In genomic region chr19:48706267-48706923, GRCm38 (mm10) we compare ENCODE assay signal across 13 mouse cellular contexts.
DNase-seq lines count a peak whose midpoint lies in the region; ATAC-seq and TF ChIP-seq lines count a peak whose summit lies in the region.
"Had no signal": no experiment of that assay in that cellular context is flagged by ENCODE, and none has a peak within 500 bp of the region (broad histone marks: within the 10 kb centered on the region; RNA-seq: fewer than 3 reads in every experiment).

No protein-coding gene starts in this region.

- no peaks in the 10 kb centered on the region for H3K4me1 ChIP-seq in forebrain, postnatal 0 days (ENCODE audit: insufficient read depth)
- peaks cover 14% of the 10 kb centered on the region for H3K4me1 ChIP-seq in forebrain, embryonic 10.5 days
- no peaks in the 10 kb centered on the region for H3K4me1 ChIP-seq in midbrain, postnatal 0 days (ENCODE audit: insufficient read depth, low read length)
- H3K4me1 ChIP-seq in midbrain, embryonic 10.5 days, result peaks cover 7% of the 10 kb centered on the region
- 0 out of 2 replicates have a peak, but pooled peaks cover 3% of the 10 kb centered on the region for H3K4me1 ChIP-seq in hindbrain, postnatal 0 days (ENCODE audit: insufficient read depth, low read length)
- H3K4me1 ChIP-seq: midbrain, embryonic 15.5 days had no signal

- H3K9me3 ChIP-seq in forebrain, postnatal 0 days (ENCODE audit: low read length), result no peaks in the 10 kb centered on the region
- H3K9me3 ChIP-seq in forebrain, embryonic 10.5 days, result no peaks in the 10 kb centered on the region
- H3K9me3 ChIP-seq in midbrain, postnatal 0 days (ENCODE audit: low read length), result no peaks in the 10 kb centered on the region
- no peaks in the 10 kb centered on the region for H3K9me3 ChIP-seq in midbrain, embryonic 10.5 days (replicated peaks)
- H3K9me3 ChIP-seq in hindbrain, postnatal 0 days (ENCODE audit: low read length), result no peaks in the 10 kb centered on the region
- H3K9me3 ChIP-seq: midbrain, embryonic 15.5 days had no signal

- H3K27me3 ChIP-seq in forebrain, postnatal 0 days (ENCODE audit: insufficient read depth, low read length), result no peaks in the 10 kb centered on the region
- no peaks in the 10 kb centered on the region for H3K27me3 ChIP-seq in forebrain, embryonic 10.5 days (ENCODE audit: poor library complexity, severe bottlenecking)
- no peaks in the 10 kb centered on the region for H3K27me3 ChIP-seq in midbrain, postnatal 0 days (ENCODE audit: insufficient read depth, low read length)
- no peaks in the 10 kb centered on the region for H3K27me3 ChIP-seq in midbrain, embryonic 10.5 days (ENCODE audit: low read depth, poor library complexity, severe bottlenecking)
- H3K27me3 ChIP-seq in hindbrain, postnatal 0 days (ENCODE audit: insufficient read depth, low read length), result no peaks in the 10 kb centered on the region
- H3K27me3 ChIP-seq: midbrain, embryonic 15.5 days had no signal

- H3K9ac ChIP-seq in forebrain, postnatal 0 days, result no peak overlapping the region
- H3K9ac ChIP-seq in midbrain, postnatal 0 days (replicated peaks; ENCODE audit: low read length, poor library complexity, severe bottlenecking), result no peak overlapping the region
- no peak overlapping the region for H3K9ac ChIP-seq in hindbrain, postnatal 0 days (replicated peaks; ENCODE audit: low read length)
- H3K9ac ChIP-seq: liver, postnatal 0 days; midbrain, embryonic 15.5 days had no signal

- no peak overlapping the region for H3K4me3 ChIP-seq in forebrain, postnatal 0 days (ENCODE audit: low read depth, low read length)
- H3K4me3 ChIP-seq in forebrain, embryonic 10.5 days, result no peak overlapping the region
- no peak overlapping the region for H3K4me3 ChIP-seq in midbrain, postnatal 0 days (ENCODE audit: low read depth, low read length)
- no peak overlapping the region for H3K4me3 ChIP-seq in midbrain, embryonic 10.5 days
- H3K4me3 ChIP-seq in hindbrain, postnatal 0 days (ENCODE audit: low read length), result no peak overlapping the region
- H3K4me3 ChIP-seq: midbrain, embryonic 15.5 days had no signal

- no peaks in the 10 kb centered on the region for H3K36me3 ChIP-seq in forebrain, postnatal 0 days (ENCODE audit: insufficient read depth)
- H3K36me3 ChIP-seq in forebrain, embryonic 10.5 days (replicated peaks), result no peaks in the 10 kb centered on the region
- no peaks in the 10 kb centered on the region for H3K36me3 ChIP-seq in midbrain, postnatal 0 days (ENCODE audit: insufficient read depth, low read length)
- no peaks in the 10 kb centered on the region for H3K36me3 ChIP-seq in midbrain, embryonic 10.5 days
- no peaks in the 10 kb centered on the region for H3K36me3 ChIP-seq in hindbrain, postnatal 0 days (ENCODE audit: insufficient read depth, low read length)
- H3K36me3 ChIP-seq: midbrain, embryonic 15.5 days had no signal

- no peak for ATAC-seq in forebrain, postnatal 0 days
- no peak for ATAC-seq in midbrain, postnatal 0 days (ENCODE audit: low FRiP score)
- ATAC-seq in hindbrain, postnatal 0 days, result no peak
- ATAC-seq: liver, postnatal 0 days; midbrain, embryonic 15.5 days had no signal

- H3K4me2 ChIP-seq in forebrain, postnatal 0 days (ENCODE audit: low read depth), result no peak overlapping the region
- H3K4me2 ChIP-seq in midbrain, postnatal 0 days (ENCODE audit: low read depth, low read length, poor library complexity, severe bottlenecking), result no peak overlapping the region
- no peak overlapping the region for H3K4me2 ChIP-seq in hindbrain, postnatal 0 days (ENCODE audit: low read depth, low read length)
- H3K4me2 ChIP-seq: midbrain, embryonic 15.5 days had no signal

- no peak for TF ChIP-seq CTCF in forebrain, postnatal 0 days (IDR thresholded peaks at IDR 0.05; ENCODE audit: low read depth)
- TF ChIP-seq CTCF in midbrain, postnatal 0 days (IDR thresholded peaks at IDR 0.05), result no peak
- no peak for TF ChIP-seq CTCF in hindbrain, postnatal 0 days (IDR thresholded peaks at IDR 0.05; ENCODE audit: low read depth)

- WGBS in forebrain, postnatal 0 days, result 17% methylated on average over 1 of the region's 1 CpGs
- WGBS in forebrain, embryonic 10.5 days, result 25% methylated on average over 1 of the region's 1 CpGs
- 43% methylated on average over 1 of the region's 1 CpGs for WGBS in midbrain, postnatal 0 days
- 33% methylated on average over 1 of the region's 1 CpGs for WGBS in midbrain, embryonic 10.5 days
- 17% methylated on average over 1 of the region's 1 CpGs for WGBS in hindbrain, postnatal 0 days

- H3K27ac ChIP-seq in forebrain, postnatal 0 days (ENCODE audit: low read depth, low read length), result no peak overlapping the region
- no peak overlapping the region for H3K27ac ChIP-seq in forebrain, embryonic 10.5 days
- no peak overlapping the region for H3K27ac ChIP-seq in midbrain, postnatal 0 days (ENCODE audit: low read depth, low read length)
- no peak overlapping the region for H3K27ac ChIP-seq in midbrain, embryonic 10.5 days (replicated peaks)
- H3K27ac ChIP-seq in hindbrain, postnatal 0 days, result no peak overlapping the region
- H3K27ac ChIP-seq: midbrain, embryonic 15.5 days had no signal

- peak; percentile 14 for DNase-seq in forebrain, postnatal 0 days
- no peak for DNase-seq in forebrain, embryonic 10.5 days (ENCODE audit: extremely low spot score, low spot score)
- DNase-seq in midbrain, postnatal 0 days (ENCODE audit: low spot score), result peak; percentile 50
- DNase-seq in midbrain, embryonic 10.5 days (ENCODE audit: low spot score), result no peak
- peak; percentile 62 for DNase-seq in hindbrain, postnatal 0 days (ENCODE audit: low spot score)
- no peak for DNase-seq in thymus, postnatal 4 days
- no peak for DNase-seq in urinary bladder, adult 2 months (ENCODE audit: low spot score)
- no peak for DNase-seq in adrenal gland, adult (ENCODE audit: inconsistent age in 2 of 2, low spot score in 1 of 2)
- DNase-seq: adrenal gland, adult 8-10 months; cerebellum, adult 18-20 months; gastrocnemius, postnatal 36 days; liver, postnatal 0 days had no signal

Comparison
In these comparisons a context has a peak if more than half of its experiments do, and no peak if none do; other contexts are left out.
1. DNase-seq: peak in forebrain, postnatal 0 days (single experiment), midbrain, postnatal 0 days (single experiment) and hindbrain, postnatal 0 days (single experiment); none in forebrain, embryonic 10.5 days (single experiment), midbrain, embryonic 10.5 days (single experiment), thymus, postnatal 4 days (single experiment), urinary bladder, adult 2 months (single experiment) and adrenal gland, adult (0 of 2).